Mouse (Mus musculus) embryonic facial prominence, embryonic 13.5 days (tissue): ENCODE measurements around the gene Abca9. TPM values are rescaled to one million over a fixed set of nuclear protein-coding genes. Genes with fewer than 3 reads are reported as not detected.

Experiments
- ATAC-seq: fragments of 200-750 bp; cut with Nextera tagmentation; 2 replicates; pipeline ENCODE4 v1.8.0; 2017; ENCODE audit warnings: low read depth; ENCODE audit not compliant: insufficient number of reproducible peaks, insufficient read depth, low FRiP score, low TSS enrichment
- H3K27ac ChIP-seq: fragments of 300-500 bp; sonication (generic); 2 replicates; pipeline ENCODE4 v1.5.1; 2015; ENCODE audit warnings: moderate library complexity, mild to moderate bottlenecking, inconsistent platforms
- H3K27me3 ChIP-seq: fragments of 300-500 bp; sonication (generic); 2 replicates; pipeline ENCODE4 v1.6.1; 2015; ENCODE audit warnings: mild to moderate bottlenecking, inconsistent platforms
- H3K36me3 ChIP-seq: fragments of 300-500 bp; sonication (generic); 2 replicates; pipeline ENCODE4 v1.6.1; 2015; ENCODE audit warnings: mild to moderate bottlenecking, inconsistent platforms
- H3K4me1 ChIP-seq: fragments of 300-500 bp; sonication (generic); 2 replicates; pipeline ENCODE4 v1.6.1; 2015; ENCODE audit warnings: inconsistent platforms
- H3K4me2 ChIP-seq: fragments of 300-500 bp; sonication (generic); 2 replicates; pipeline ENCODE4 v1.6.1; 2015; ENCODE audit warnings: moderate library complexity, mild to moderate bottlenecking, inconsistent platforms
- H3K4me3 ChIP-seq: fragments of 300-500 bp; sonication (generic); 2 replicates; pipeline ENCODE4 v1.5.1; 2015; ENCODE audit warnings: mild to moderate bottlenecking, inconsistent platforms
- H3K9ac ChIP-seq: fragments of 300-500 bp; sonication (generic); 2 replicates; pipeline ENCODE4 v1.6.1; 2015; ENCODE audit warnings: mild to moderate bottlenecking, inconsistent platforms
- H3K9me3 ChIP-seq: fragments of 300-500 bp; sonication (generic); 2 replicates; pipeline ENCODE4 v1.6.1; 2016; ENCODE audit warnings: inconsistent platforms
- WGBS: fragments of 180-500 bp; shearing (Covaris S2); methylation state at CpG from one replicate; pipeline ENCODE4 v1.1.7; 2015; ENCODE audit warnings: mixed read lengths; 5-methylcytosine and 5-hydroxymethylcytosine counted together
- polyA plus RNA-seq: library from polyadenylated mRNA; unstranded; fragments of >200 nt; fragmentation: Nextera tagmentation; extraction: Ambion mirVana; gene quantifications from 2 replicates; pipeline ENCODE4 v1.2.1, GENCODE M21; 2015

Abca9 gene
- polyA plus RNA-seq, 1 experiment from 2014 or later, result 4.7 TPM

DNA sequence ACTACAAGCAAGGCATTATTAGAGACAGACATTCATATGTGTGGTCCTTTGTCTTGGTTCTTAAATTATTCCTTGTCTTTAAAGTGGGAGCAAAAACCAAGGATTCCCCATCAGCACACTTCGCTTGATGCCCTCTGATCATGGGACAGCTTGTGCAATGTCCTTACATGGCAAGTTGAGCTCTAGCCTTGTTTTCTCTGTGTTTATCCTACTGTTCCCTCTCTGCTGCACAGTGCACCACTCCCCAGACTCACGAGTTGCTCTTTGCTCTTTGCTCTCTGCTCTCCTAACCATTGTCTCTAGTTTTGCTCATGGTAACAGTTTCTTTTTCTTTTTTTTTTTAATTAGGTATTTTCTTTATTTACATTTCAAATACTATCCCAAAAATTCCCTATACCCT lies 107.9 kb downstream of the Abca9 start:
- Histone ChIP-seq H3K4me2 (no peak overlapping the region), H3K36me3 (no peaks in the 10 kb centered on the region), H3K27ac (no peak overlapping the region), H3K4me1 (no peaks in the 10 kb centered on the region), H3K9me3 (no peaks in the 10 kb centered on the region), H3K27me3 (no peaks in the 10 kb centered on the region), H3K4me3 (no peak overlapping the region), H3K9ac (no peak overlapping the region)
- no peak for ATAC-seq
- WGBS, result 77% methylated on average over 2 of the region's 2 CpGs

- Histone ChIP-seq H3K27me3 (no peaks in the 10 kb centered on the region), H3K27ac (no peak overlapping the region), H3K4me1 (no peaks in the 10 kb centered on the region), H3K9ac (no peak overlapping the region), H3K4me2 (no peak overlapping the region), H3K9me3 (no peaks in the 10 kb centered on the region), H3K4me3 (no peak overlapping the region), H3K36me3 (no peaks in the 10 kb centered on the region)
- no peak for ATAC-seq
- 58% methylated on average over 3 of the region's 3 CpGs for WGBS
Measured at GRCm38 (mm10) chr11:110053681-110054080, 114.3 kb downstream of the Abca9 start.

Other genes starting within 250 kb of the Abca9 start
- 0.91 and 0.92 TPM in 2 replicates for gene Abca8b, start 172.4 kb downstream of the Abca9 start, polyA plus RNA-seq
- gene Abca8a, start 72.2 kb downstream of the Abca9 start, polyA plus RNA-seq, result 2.3 and 2.7 TPM in 2 replicates
- 0.65 and 1.8 TPM in 2 replicates for gene Abca6, start 83.6 kb upstream of the Abca9 start, polyA plus RNA-seq
- 6.0 and 7.1 TPM in 2 replicates for gene Abca5, start 169.5 kb upstream of the Abca9 start, polyA plus RNA-seq
- 38.1 and 38.6 TPM in 2 replicates for gene Map2k6, start 230.9 kb upstream of the Abca9 start, polyA plus RNA-seq